Mouse (Mus musculus): ENCODE results near the gene Fam196b. TPM values are rescaled to one million over a fixed set of nuclear protein-coding genes. Genes with fewer than 3 reads are reported as not detected.

Fam196b gene
- total and polyA plus RNA-seq, 3 experiments, result 0.13 to 0.38 TPM; not detected in 1

DNA sequence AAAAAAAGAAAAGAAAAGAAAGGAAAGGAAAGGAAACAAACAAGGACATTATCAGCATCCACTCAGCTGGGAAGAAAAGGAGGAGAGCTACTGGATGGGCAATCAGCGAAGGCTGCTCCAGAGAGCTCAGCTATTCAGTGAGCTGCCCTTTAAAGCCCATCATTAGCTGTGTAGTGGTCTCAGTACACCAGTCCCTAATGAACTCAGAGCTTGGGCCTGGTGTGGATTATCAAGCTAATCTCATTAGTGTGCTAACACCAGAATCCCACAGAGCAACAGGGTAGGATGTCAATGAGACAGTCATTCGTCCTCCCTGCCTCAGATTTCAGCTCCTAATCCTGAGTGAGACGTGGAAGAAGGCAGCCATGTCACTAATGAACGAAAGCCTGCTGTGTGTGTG lies 24.4 kb upstream of the Fam196b start:
- dilution Hi-C loops (cut with MboI; ENCODE audit: extremely low pct_ligation_motif_present, extremely low pct_unique_long_range_greater_than_20kb, low sequenced_read_pairs), result no loop called here
- H3K4me3 ChIP-seq (replicated peaks in 1 of 3; ENCODE audit: low read depth in 2 of 3, low read length in 2 of 3, poor library complexity in 1 of 3), result no peak overlapping the region
- no peak for DNase-seq (ENCODE audit: extremely low read depth)
- H3K9me3 ChIP-seq (replicated peaks; ENCODE audit: low read length), result peaks cover 5% of the 10 kb centered on the region
- no peak overlapping the region for H3K9ac ChIP-seq (ENCODE audit: insufficient read depth, low read depth)
- peaks cover 0 to 13% of the 10 kb centered on the region in 2 experiments; a peak in 2 of 4 replicates for H3K4me1 ChIP-seq (ENCODE audit: control insufficient read depth in 1 of 2, insufficient read depth in 2 of 2)
- H3K36me3 ChIP-seq (replicated peaks in 1 of 2; ENCODE audit: control insufficient read depth in 1 of 2, insufficient read depth in 1 of 2, low read length in 1 of 2), result peaks cover 71 to 93% of the 10 kb centered on the region in 2 experiments
- H3K4me2 ChIP-seq (ENCODE audit: insufficient read depth, low read depth, poor library complexity, severe bottlenecking), result no peak overlapping the region
- H3K27ac ChIP-seq (ENCODE audit: insufficient read depth, low read depth), result no peak overlapping the region
- no peaks in the 10 kb centered on the region for H3K79me2 ChIP-seq (replicated peaks; ENCODE audit: control insufficient read depth, extremely low read depth, insufficient read depth, poor library complexity, severe bottlenecking)
- TF ChIP-seq HCFC1 (IDR thresholded peaks at IDR 0.05; ENCODE audit: low read depth, low read length) (no peak), IRF4 (IDR thresholded peaks at IDR 0.05; ENCODE audit: low read depth, low read length) (no peak), GABPA (IDR thresholded peaks at IDR 0.05; ENCODE audit: insufficient replicate concordance, low read depth, low read length) (no peak), USF1 (IDR thresholded peaks at IDR 0.05; ENCODE audit: low read depth, low read length) (no peak), JUN (IDR thresholded peaks at IDR 0.05; ENCODE audit: insufficient read depth, low read depth, low read length) (no peak), PAX5 (IDR thresholded peaks at IDR 0.05; ENCODE audit: low read length) (no peak), RCOR1 (conservative IDR thresholded peaks at IDR 0.05; ENCODE audit: low read depth, low read length) (no peak), RAD21 (IDR thresholded peaks at IDR 0.05; ENCODE audit: low read depth, low read length) (no peak), ZMIZ1 (IDR thresholded peaks at IDR 0.05; ENCODE audit: low read depth, low read length) (no peak), NRF1 (IDR thresholded peaks at IDR 0.05; ENCODE audit: low read depth, low read length) (no peak), MAZ (IDR thresholded peaks at IDR 0.05; ENCODE audit: low read depth, low read length) (no peak), ZKSCAN1 (IDR thresholded peaks at IDR 0.05; ENCODE audit: borderline replicate concordance, low read depth, low read length) (no peak), CHD1 (IDR thresholded peaks at IDR 0.05; ENCODE audit: low read depth, low read length) (no peak), POLR2A (IDR thresholded peaks at IDR 0.05; ENCODE audit: low read depth, low read length) (no peak), UBTF (IDR thresholded peaks at IDR 0.05; ENCODE audit: low read depth, low read length) (no peak), KAT2A (IDR thresholded peaks at IDR 0.05; ENCODE audit: insufficient replicate concordance, low read length) (no peak), USF2 (conservative IDR thresholded peaks at IDR 0.05; ENCODE audit: low read depth, low read length) (no peak)
- H3K27me3 ChIP-seq (replicated peaks), result no peaks in the 10 kb centered on the region
- in situ Hi-C loops (cut with MboI; ENCODE audit: low pct_ligation_motif_present, low pct_unique_long_range_greater_than_20kb, low sequenced_read_pairs), result no loop called here

- Histone ChIP-seq H3K9ac (ENCODE audit: insufficient read depth, low read depth) (no peak overlapping the region), H3K27me3 (replicated peaks) (no peaks in the 10 kb centered on the region), H3K79me2 (replicated peaks; ENCODE audit: control insufficient read depth, extremely low read depth, insufficient read depth, poor library complexity, severe bottlenecking) (no peaks in the 10 kb centered on the region), H3K4me3 (replicated peaks in 1 of 3; ENCODE audit: low read depth in 2 of 3, low read length in 2 of 3, poor library complexity in 1 of 3) (no peak overlapping the region), H3K4me1 (ENCODE audit: control insufficient read depth in 1 of 2, insufficient read depth in 2 of 2) (peaks cover 0 to 8% of the 10 kb centered on the region in 2 experiments; a peak in 2 of 4 replicates), H3K36me3 (replicated peaks in 1 of 2; ENCODE audit: control insufficient read depth in 1 of 2, insufficient read depth in 1 of 2, low read length in 1 of 2) (peaks cover 72 to 94% of the 10 kb centered on the region in 2 experiments), H3K27ac (ENCODE audit: insufficient read depth, low read depth) (no peak overlapping the region), H3K9me3 (replicated peaks; ENCODE audit: low read length) (peaks cover 5% of the 10 kb centered on the region), H3K4me2 (ENCODE audit: insufficient read depth, low read depth, poor library complexity, severe bottlenecking) (no peak overlapping the region)
- dilution Hi-C loops (cut with MboI; ENCODE audit: extremely low pct_ligation_motif_present, extremely low pct_unique_long_range_greater_than_20kb, low sequenced_read_pairs), result no loop called here
- no peak for TF ChIP-seq CHD1 (IDR thresholded peaks at IDR 0.05; ENCODE audit: low read depth, low read length)
- in situ Hi-C loops (cut with MboI; ENCODE audit: low pct_ligation_motif_present, low pct_unique_long_range_greater_than_20kb, low sequenced_read_pairs), result no loop called here
- no peak for DNase-seq (ENCODE audit: extremely low read depth)
These were observed 23.9 kb upstream of the Fam196b start for GRCm38 (mm10) chr11:34290708-34291107.
